Mouse (Mus musculus) G1E (cell line): ENCODE measurements around the gene T2.
A peak's percentile ranks its signal among the peaks of the same experiment; 100 is the strongest.

Experiments
- CTCF ChIP-seq: IDR thresholded peaks from 2 replicates; pipeline ENCODE4 v1.5.1; 2012; ENCODE audit warnings: low read depth, low read length, inconsistent platforms, mixed read lengths
- GATA1 ChIP-seq: IDR thresholded peaks from 2 replicates; pipeline ENCODE4 v1.6.1; 2012; ENCODE audit warnings: borderline replicate concordance, low read length, inconsistent platforms, mixed read lengths
- POLR2AphosphoS5 ChIP-seq: IDR thresholded peaks from 2 replicates; pipeline ENCODE4 v1.6.1; 2012; ENCODE audit warnings: low read depth, low read length, inconsistent platforms; ENCODE audit not compliant: insufficient replicate concordance
- TAL1 ChIP-seq: conservative IDR thresholded peaks from 2 replicates; pipeline ENCODE4 v1.6.1; 2012; ENCODE audit warnings: low read depth, low read length, inconsistent platforms, mixed read lengths

- TF ChIP-seq CTCF (peak; percentile 64), TAL1 (no peak), GATA1 (no peak), POLR2AphosphoS5 (no peak)
These were observed 16.7 kb downstream of the T2 start for GRCm38 (mm10) chr17:8372286-8373046.
